Mouse (Mus musculus) common myeloid progenitor, adult 5-6 weeks (primary cell): Measurements from ENCODE around the gene Gm42906. TPM values are rescaled to one million over a fixed set of nuclear protein-coding genes. Genes with fewer than 3 reads are reported as not detected.

Experiments used
- ATAC-seq: replicated peaks from 2 replicates; pipeline ENCODE4 v1.8.0; 2016; ENCODE audit warnings: low read depth, mild to moderate bottlenecking, moderate TSS enrichment, inconsistent platforms; ENCODE audit not compliant: poor library complexity, severe bottlenecking
- total RNA-seq: library from RNA; stranded (forward); fragments of 200-1000, 187-1606 nt; gene quantifications from 2 replicates; pipeline ENCODE4 v1.2.3, GENCODE M21; 2017

Gene Gm42906
- total RNA-seq, 1 experiment from 2014 or later = not detected

- ATAC-seq = no peak
Measured at GRCm38 (mm10) chr5:151167641-151168040, 260.3 kb downstream of the Gm42906 start.

- no peak for ATAC-seq
Measured at GRCm38 (mm10) chr5:151166266-151166665, 261.7 kb downstream of the Gm42906 start.

DNA sequence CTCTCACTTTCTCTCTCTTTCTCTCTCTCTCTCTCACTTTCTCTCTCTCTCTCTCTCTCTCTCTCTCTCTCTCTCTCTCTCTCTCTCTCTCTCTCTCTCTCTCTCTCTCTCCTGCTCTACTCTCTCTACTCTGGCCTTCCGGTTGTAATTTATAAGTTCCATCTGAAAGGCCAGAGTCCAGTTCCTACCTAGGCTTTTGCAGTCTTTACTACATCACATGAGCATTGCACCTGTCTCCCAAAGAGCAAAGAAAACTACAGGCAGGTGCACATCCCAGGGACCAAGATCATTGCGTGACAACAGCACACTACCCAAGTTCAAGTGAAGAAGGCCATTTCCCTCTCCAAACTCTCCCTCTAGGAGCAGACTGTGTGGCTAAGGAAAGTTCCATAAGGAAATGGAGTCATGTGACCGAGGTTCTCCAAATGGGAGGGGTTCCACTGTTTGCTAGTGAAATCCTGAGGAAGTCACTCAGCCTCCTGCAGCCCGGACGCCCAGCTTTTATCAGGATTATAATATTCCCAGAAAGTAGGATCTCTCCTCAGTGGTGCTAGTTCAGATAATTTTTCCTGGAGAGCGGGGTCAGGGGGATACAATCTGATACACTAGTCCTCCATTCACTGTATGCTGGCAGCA lies 262.5 kb downstream of the Gm42906 start:
- ATAC-seq = no peak

GRCm38 (mm10) chr5:151164815-151165214 lies 263.1 kb downstream of the Gm42906 start:
- no peak for ATAC-seq

DNA sequence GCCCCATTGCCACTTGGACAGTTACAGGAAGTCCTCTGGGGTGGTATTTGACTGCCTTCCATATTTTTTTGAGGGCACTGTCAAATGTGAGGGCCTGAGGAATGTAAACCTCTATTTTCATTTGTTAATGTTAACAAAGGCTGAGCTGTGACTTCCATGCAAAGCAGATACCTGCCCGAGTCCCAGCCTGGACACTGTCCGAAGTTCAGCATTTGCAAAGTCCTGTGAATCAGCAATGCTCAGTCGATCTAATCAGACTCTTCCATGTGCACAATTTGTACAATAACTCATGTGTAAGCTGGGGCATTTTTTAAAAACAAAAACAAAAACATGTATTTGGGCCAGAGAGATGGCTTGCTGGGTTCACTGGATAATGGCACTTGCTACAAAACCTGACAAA lies 265.3 kb downstream of the Gm42906 start:
- no peak for ATAC-seq

GRCm38 (mm10) chr5:151155247-151155646 lies 272.7 kb downstream of the Gm42906 start:
- ATAC-seq = no peak

DNA sequence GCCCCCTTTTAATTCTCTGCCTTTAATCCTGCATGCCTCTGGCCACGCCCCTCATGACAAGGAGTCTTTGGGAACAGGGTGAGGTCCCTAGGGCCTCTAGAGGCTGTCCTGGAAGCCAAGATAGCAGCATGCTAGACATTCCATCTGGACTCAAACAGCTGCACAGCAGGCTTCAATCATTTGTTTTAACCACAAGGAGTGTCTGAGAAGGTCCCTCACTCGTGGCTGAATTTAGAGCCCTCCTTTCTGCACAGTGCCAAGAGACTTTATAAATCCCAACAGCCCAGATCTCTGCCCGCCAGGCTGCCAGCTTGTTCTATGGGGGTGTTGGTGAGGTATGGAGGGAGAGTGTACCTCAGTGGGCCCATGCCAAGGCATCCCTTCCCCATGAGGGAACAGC lies 273.2 kb downstream of the Gm42906 start:
- no peak for ATAC-seq

DNA sequence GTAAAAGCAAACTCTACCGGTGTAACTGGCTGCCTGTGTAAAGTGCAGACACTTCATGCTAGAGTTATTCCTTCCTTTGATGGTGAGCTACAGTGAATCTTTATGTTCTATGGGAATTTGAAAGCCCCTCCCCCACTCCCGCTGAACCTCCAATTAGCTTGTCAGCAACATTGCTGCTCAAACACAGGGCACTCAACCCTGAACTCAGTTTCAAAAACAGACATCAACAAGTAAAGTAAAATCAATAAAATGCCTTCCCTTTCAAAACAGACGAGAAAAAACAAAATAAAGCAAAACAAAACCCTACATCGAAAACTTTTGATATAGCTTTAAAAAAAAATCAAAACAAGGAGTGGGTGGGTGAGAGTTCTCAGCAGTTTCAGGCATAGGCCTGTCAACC lies 273.9 kb downstream of the Gm42906 start:
- ATAC-seq = no peak

GRCm38 (mm10) chr5:151151549-151151948 lies 276.4 kb downstream of the Gm42906 start:
- ATAC-seq = no peak

DNA sequence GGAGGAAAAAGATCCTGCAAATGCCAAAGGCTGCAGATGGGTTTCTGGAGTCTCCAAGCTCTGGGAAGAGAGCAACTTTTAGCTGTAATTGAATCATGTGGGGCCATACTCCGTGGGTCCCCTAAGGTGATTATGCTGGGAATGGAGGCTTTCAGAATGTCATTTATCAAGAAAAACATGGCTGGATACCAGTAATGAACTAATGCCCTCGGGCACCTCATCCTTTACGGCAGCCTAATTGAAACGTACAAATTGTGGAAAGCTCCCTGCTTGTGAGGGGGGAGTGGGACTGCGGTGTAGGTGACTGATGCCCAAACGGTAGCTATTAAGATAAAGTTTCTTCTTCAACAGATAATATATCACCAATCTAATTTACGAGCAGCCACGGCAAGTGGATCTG lies 278.5 kb downstream of the Gm42906 start:
- no peak for ATAC-seq

DNA sequence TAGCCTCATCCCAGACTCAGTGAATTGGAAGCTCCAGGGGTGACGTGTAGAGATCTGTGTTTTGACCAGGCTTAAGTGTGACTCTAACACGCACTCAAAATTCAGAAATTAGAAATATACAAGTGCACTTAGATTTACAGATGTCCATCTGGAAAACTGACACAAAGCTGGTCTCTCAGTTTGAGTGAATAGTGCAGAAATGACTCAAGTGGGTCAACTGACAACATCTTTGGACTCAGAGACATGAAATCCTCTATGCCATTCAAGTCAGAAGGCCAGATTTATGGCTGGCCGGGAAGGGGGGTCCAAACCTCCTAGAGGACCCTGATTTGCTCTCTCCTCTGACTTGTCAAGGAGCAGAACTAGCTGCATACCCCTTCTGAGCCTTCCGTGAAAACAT lies 279.9 kb downstream of the Gm42906 start:
- ATAC-seq = no peak

GRCm38 (mm10) chr5:151145807-151146206 lies 282.2 kb downstream of the Gm42906 start:
- ATAC-seq = no peak

DNA sequence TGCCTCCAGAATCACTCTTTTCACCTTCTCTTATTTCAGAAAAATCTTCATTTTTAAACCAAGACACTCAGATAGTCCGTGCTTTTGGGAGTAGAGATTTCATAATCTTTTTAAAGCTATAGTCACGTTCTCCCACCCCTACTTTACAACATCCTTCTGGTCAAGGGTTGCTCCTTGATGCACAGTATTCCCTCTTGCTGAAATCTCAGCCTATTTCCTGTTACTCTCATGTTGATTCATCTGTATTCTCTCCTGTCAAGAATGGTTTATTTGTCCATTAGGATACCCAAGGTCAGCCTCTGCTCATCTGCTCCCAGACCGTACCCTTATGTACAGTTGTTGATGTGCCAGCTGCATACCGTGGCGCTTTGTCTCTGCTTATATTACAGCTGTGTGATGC lies 284.0 kb downstream of the Gm42906 start:
- ATAC-seq = no peak

GRCm38 (mm10) chr5:151142671-151143601 lies 285.0 kb downstream of the Gm42906 start:
- ATAC-seq = no peak

GRCm38 (mm10) chr5:151142241-151142640 lies 285.7 kb downstream of the Gm42906 start:
- ATAC-seq = peak; percentile 93

DNA sequence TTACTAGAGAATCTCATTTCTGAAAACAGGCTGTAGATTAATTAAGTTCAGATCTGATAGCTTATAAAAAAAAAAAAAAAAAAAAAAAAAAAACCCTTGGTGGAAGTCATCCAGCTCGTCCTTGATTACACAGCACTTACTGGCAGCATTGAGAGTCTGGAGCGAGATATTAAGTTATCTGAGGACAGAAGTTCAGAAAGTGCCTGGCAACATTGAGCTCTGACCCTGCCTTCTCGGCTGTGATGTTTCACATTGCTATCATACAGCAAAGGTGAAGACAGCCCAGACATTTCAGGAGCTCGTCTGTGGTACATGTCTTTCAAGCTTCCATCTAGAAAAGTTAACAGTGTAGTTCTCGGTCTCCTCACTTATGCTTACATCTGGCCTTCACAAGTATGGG lies 290.1 kb downstream of the Gm42906 start:
- no peak for ATAC-seq

GRCm38 (mm10) chr5:151137311-151137710 lies 290.7 kb downstream of the Gm42906 start:
- no peak for ATAC-seq

- 0 out of 2 replicates have a peak, but pooled peaks have one; percentile 47 for ATAC-seq
Measured at GRCm38 (mm10) chr5:151135965-151136364, 292.0 kb downstream of the Gm42906 start.

GRCm38 (mm10) chr5:151135078-151135826 lies 292.7 kb downstream of the Gm42906 start:
- no peak for ATAC-seq

DNA sequence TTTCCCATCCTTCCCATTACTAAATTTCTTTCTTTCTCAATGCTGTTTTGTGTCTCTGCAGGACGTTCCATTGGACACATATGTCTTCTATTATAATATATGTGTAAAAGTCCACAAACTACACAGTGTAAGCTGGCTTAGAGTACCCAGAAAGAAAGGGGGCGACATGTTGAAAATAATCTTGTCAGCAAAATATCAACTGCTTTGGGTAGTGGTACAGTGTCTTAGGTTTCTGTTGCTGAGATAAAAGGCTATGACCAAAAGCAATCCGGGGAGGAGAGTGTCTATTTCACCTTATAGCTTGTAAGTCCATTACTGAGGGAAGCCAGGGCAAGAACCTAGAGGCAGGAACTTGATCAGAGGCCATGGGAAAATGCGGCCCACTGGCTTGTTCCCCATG lies 293.8 kb downstream of the Gm42906 start:
- no peak for ATAC-seq

DNA sequence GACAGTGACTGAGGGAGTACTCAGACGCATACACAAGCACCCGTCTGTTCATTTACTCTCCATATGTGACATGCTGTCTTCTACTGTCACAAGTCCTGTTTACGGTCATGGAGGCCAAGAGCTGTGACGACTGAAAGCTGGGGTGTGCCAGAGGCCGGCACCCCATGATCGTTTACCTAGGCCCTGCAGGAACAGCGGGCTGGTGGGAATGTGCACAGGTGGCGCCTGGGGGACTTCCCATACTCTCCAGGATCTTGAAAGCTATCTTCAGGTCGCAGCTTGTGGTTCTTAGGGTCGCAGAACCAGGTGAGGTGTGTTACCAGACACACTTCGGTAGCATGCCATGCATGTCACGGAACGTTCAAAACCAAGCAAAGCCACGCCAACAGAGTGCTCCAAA lies 294.2 kb downstream of the Gm42906 start:
- ATAC-seq = no peak
